Mouse (Mus musculus) MEL (cell line): Measurements from ENCODE around the gene Slc12a4. TPM values are rescaled to one million over a fixed set of nuclear protein-coding genes. Genes with fewer than 3 reads are reported as not detected.

Experiments
- DNase-seq: peaks from one replicate; pipeline ENCODE4 v3.0.0; 2011; ENCODE audit warnings: low read depth, low spot score
- H3K27ac ChIP-seq: 2 replicates; pipeline ENCODE4 v1.5.1; 2012; ENCODE audit warnings: low read depth, mild to moderate bottlenecking, control low read depth, low read length, moderate library complexity; ENCODE audit not compliant: control insufficient read depth
- H3K27me3 ChIP-seq, 2 experiments: fragments of 150-350 bp in 1 of 2; sonication (generic) in 1 of 2; 2 replicates each; pipeline ENCODE4 v1.6.1; 2012; ENCODE audit warnings: low read length in 2 of 2, mild to moderate bottlenecking in 2 of 2, improper control_type of control experiment in 1 of 2, moderate library complexity in 1 of 2; ENCODE audit not compliant: insufficient read depth in 2 of 2, control insufficient read depth in 1 of 2
- H3K36me3 ChIP-seq, 2 experiments: 2 replicates each; pipeline ENCODE4 v1.6.1; 2012 to 2014; ENCODE audit warnings: low read length in 2 of 2, improper control_type of control experiment in 1 of 2, inconsistent platforms in 1 of 2, mild to moderate bottlenecking in 1 of 2; ENCODE audit not compliant: insufficient read depth in 2 of 2, control insufficient read depth in 1 of 2
- H3K4me1 ChIP-seq, 2 experiments: fragments of 150-350 bp in 1 of 2; sonication (generic) in 1 of 2; 2 replicates each; pipeline ENCODE4 v1.6.1; 2012; ENCODE audit warnings: low read length in 2 of 2, improper control_type of control experiment in 1 of 2, mild to moderate bottlenecking in 1 of 2; ENCODE audit not compliant: insufficient read depth in 2 of 2, control insufficient read depth in 1 of 2
- H3K4me3 ChIP-seq, 2 experiments: fragments of 150-350 bp in 1 of 2; sonication (generic) in 1 of 2; 2 replicates each; pipeline ENCODE4 v1.5.1; 2012; ENCODE audit warnings: low read depth in 2 of 2, low read length in 2 of 2, mild to moderate bottlenecking in 2 of 2, moderate library complexity in 2 of 2, control low read depth in 1 of 2, improper control_type of control experiment in 1 of 2; ENCODE audit not compliant: control insufficient read depth in 1 of 2, insufficient read depth in 1 of 2
- H3K79me2 ChIP-seq: 2 replicates; pipeline ENCODE4 v1.6.1; 2012; ENCODE audit warnings: mild to moderate bottlenecking, low read length, moderate library complexity; ENCODE audit not compliant: control insufficient read depth, poor library complexity, insufficient read depth
- H3K9ac ChIP-seq: 2 replicates; pipeline ENCODE4 v1.6.1; 2012; ENCODE audit warnings: low read depth, mild to moderate bottlenecking, control low read depth, low read length, moderate library complexity; ENCODE audit not compliant: control insufficient read depth, poor library complexity, severe bottlenecking
- H3K9me3 ChIP-seq: fragments of 150-350 bp; sonication (generic); replicated peaks from 2 replicates; pipeline ENCODE4 v1.6.1; 2012; ENCODE audit warnings: mild to moderate bottlenecking, low read length, improper control_type of control experiment, moderate library complexity; ENCODE audit not compliant: insufficient read depth
- CHD2 ChIP-seq: IDR thresholded peaks from 2 replicates; pipeline ENCODE4 v1.6.1; 2011; ENCODE audit warnings: low read length, improper control_type of control experiment
- CTCF ChIP-seq, 3 experiments: IDR thresholded peaks in 2 of 3; conservative IDR thresholded peaks in 1 of 3; 2 replicates each; pipeline ENCODE4 v1.5.1; 2011 to 2012; ENCODE audit warnings: low read length in 3 of 3, low read depth in 2 of 3, mild to moderate bottlenecking in 2 of 3, improper control_type of control experiment in 1 of 3, inconsistent platforms in 1 of 3, mixed read lengths in 1 of 3, moderate library complexity in 1 of 3; ENCODE audit not compliant: control insufficient read depth in 1 of 3, insufficient read depth in 1 of 3, poor library complexity in 1 of 3, severe bottlenecking in 1 of 3
- ETS1 ChIP-seq: IDR thresholded peaks from 2 replicates; pipeline ENCODE4 v1.6.1; 2012; ENCODE audit warnings: low read depth, mild to moderate bottlenecking, inconsistent platforms, low read length, improper control_type of control experiment, moderate library complexity
- JUND ChIP-seq: IDR thresholded peaks from 2 replicates; pipeline ENCODE4 v1.6.1; 2011; ENCODE audit warnings: low read depth, mild to moderate bottlenecking, improper control_type of control experiment, low read length
- KAT2A ChIP-seq: conservative IDR thresholded peaks from 2 replicates; pipeline ENCODE4 v1.6.1; 2012; ENCODE audit warnings: low read depth, low read length, improper control_type of control experiment, inconsistent platforms
- MAFK ChIP-seq: IDR thresholded peaks from 2 replicates; pipeline ENCODE4 v1.6.1; 2011; ENCODE audit warnings: low read depth, mild to moderate bottlenecking, low read length, improper control_type of control experiment, borderline replicate concordance
- MAX ChIP-seq: IDR thresholded peaks from 2 replicates; pipeline ENCODE4 v1.6.1; 2011; ENCODE audit warnings: low read length, improper control_type of control experiment
- MEF2A ChIP-seq: IDR thresholded peaks from 2 replicates; pipeline ENCODE4 v1.6.1; 2014; ENCODE audit warnings: low read depth, mild to moderate bottlenecking, inconsistent platforms, low read length, improper control_type of control experiment; ENCODE audit not compliant: poor library complexity, insufficient replicate concordance, severe bottlenecking; ENCODE audit errors: extremely low read depth
- MYB ChIP-seq: IDR thresholded peaks from 2 replicates; pipeline ENCODE4 v1.6.1; 2011; ENCODE audit warnings: mild to moderate bottlenecking, low read depth, low read length, improper control_type of control experiment
- NELFE ChIP-seq: IDR thresholded peaks from 2 replicates; pipeline ENCODE4 v1.6.1; 2011; ENCODE audit warnings: low read depth, low read length, improper control_type of control experiment
- POLR2AphosphoS2 ChIP-seq: IDR thresholded peaks from 2 replicates; pipeline ENCODE4 v1.6.1; 2011; ENCODE audit warnings: low read length, improper control_type of control experiment
- RAD21 ChIP-seq: IDR thresholded peaks from 2 replicates; pipeline ENCODE4 v1.6.1; 2011; ENCODE audit warnings: mild to moderate bottlenecking, low read depth, low read length, improper control_type of control experiment
- SMC3 ChIP-seq: IDR thresholded peaks from 2 replicates; pipeline ENCODE4 v1.6.1; 2011; ENCODE audit warnings: low read depth, low read length, improper control_type of control experiment
- TAL1 ChIP-seq: IDR thresholded peaks from 2 replicates; pipeline ENCODE4 v1.6.1; 2012; ENCODE audit warnings: mild to moderate bottlenecking, inconsistent platforms, low read length, moderate library complexity, mixed read lengths
- TCF12 ChIP-seq: IDR thresholded peaks from 2 replicates; pipeline ENCODE4 v1.6.1; 2014; ENCODE audit warnings: low read depth, mild to moderate bottlenecking, inconsistent platforms, low read length, improper control_type of control experiment, moderate library complexity
- USF1 ChIP-seq: IDR thresholded peaks from 2 replicates; pipeline ENCODE4 v1.6.1; 2014; ENCODE audit warnings: low read depth, mild to moderate bottlenecking, inconsistent platforms, low read length, improper control_type of control experiment, moderate library complexity
- ZNF384 ChIP-seq: IDR thresholded peaks from 2 replicates; pipeline ENCODE4 v1.6.1; 2012; ENCODE audit warnings: low read depth, mild to moderate bottlenecking, inconsistent platforms, low read length, improper control_type of control experiment
- polyA plus RNA-seq, 2 experiments: library from polyadenylated mRNA; stranded (reverse) in 1 of 2; unstranded in 1 of 2; fragments of >175 nt in 1 of 2; fragments of >200 nt in 1 of 2; gene quantifications; 2 replicates each; pipeline versions ENCODE4 v1.2.1 to v1.2.4; 2012; ENCODE audit warnings: low replicate concordance in 2 of 2, low read depth in 1 of 2; ENCODE audit not compliant: insufficient read length in 2 of 2, insufficient read depth in 1 of 2, missing spikeins in 1 of 2
- total RNA-seq: library from RNA; depleted of rRNA; stranded (reverse); fragments of 300-350 nt; gene quantifications from 2 replicates; pipeline ENCODE4 v1.2.3, GENCODE M21; 2012

Slc12a4 gene
- total and polyA plus RNA-seq, 3 experiments = 25.6 to 32.3 TPM; not detected in 1

DNA sequence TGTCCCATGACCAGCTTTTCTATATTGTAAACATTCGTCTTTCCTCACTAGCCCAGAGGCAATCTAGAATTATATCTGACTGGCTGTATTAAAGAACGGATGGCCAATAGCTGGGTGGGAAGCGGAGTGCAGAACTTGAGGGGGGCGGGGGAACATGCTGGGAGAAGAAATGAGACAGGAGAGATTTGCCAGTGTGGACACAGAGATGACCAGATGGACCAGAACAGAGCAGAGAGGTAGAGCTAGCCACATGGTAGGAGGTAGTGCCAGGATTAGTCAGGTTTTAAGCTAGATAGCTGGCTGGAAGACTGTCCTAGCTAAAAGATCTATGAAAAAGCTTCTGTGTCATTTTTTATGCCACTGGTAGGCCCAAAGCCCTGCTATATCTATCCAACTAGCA, 36.0 kb upstream of the Slc12a4 start:
- TF ChIP-seq TAL1 (no peak), MEF2A (no peak), KAT2A (no peak), ZNF384 (no peak), CHD2 (no peak), RAD21 (no peak), MYB (no peak), ETS1 (no peak), USF1 (no peak), MAFK (no peak), NELFE (no peak), POLR2AphosphoS2 (no peak), MAX (no peak), JUND (no peak), CTCF (IDR thresholded peaks at IDR 0.05 in 2 of 3, conservative IDR thresholded peaks at IDR 0.05 in 1 of 3; ENCODE audit: control insufficient read depth in 1 of 3, insufficient read depth in 1 of 3, low read depth in 2 of 3, low read length in 3 of 3, poor library complexity in 1 of 3, severe bottlenecking in 1 of 3) (no peak)
- TF ChIP-seq, all 39 proteins: peak for 0
- no peaks in the 10 kb centered on the region for H3K27me3 ChIP-seq

DNA sequence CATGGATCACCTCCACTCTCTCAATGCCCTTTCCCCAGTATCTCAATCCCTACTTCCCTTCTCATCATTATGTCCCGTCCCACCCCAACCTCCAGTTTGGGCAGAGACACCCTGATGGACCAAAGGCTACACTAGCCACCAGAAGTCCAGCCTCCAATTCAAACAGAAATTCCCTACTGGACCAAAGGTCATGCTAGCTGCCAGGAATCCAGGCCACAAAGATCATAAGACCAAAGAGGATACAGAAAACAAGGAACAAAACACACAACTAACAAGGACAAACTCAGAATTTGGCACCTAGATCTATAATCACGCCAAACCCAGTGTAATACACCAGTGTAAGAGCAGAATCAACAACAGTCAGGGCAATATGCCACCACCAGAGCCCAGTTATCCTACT, 33.1 kb upstream of the Slc12a4 start:
- Histone ChIP-seq H3K27me3 (no peaks in the 10 kb centered on the region), H3K4me3 (no peak overlapping the region), H3K4me1 (peaks cover 2 to 13% of the 10 kb centered on the region in 2 experiments; a peak in 3 of 4 replicates), H3K36me3 (no peaks in the 10 kb centered on the region), H3K79me2 (no peaks in the 10 kb centered on the region), H3K9ac (no peak overlapping the region), H3K27ac (no peak overlapping the region)
- DNase-seq = no peak
- TF ChIP-seq TCF12 (no peak), MEF2A (no peak), ETS1 (no peak), MAFK (no peak), SMC3 (no peak), POLR2AphosphoS2 (no peak)
- TF ChIP-seq, all 39 proteins: peak for 0
- H3K9me3 ChIP-seq = no peaks in the 10 kb centered on the region

More for the DNA sequence above, 36.0 kb upstream of the Slc12a4 start:
- no peaks in the 10 kb centered on the region for H3K9me3 ChIP-seq
- no peak overlapping the region for H3K27ac ChIP-seq
- H3K79me2 ChIP-seq = no peaks in the 10 kb centered on the region
- H3K9ac ChIP-seq = no peak overlapping the region
- no peak overlapping the region for H3K4me3 ChIP-seq
- H3K36me3 ChIP-seq = peaks cover 0 to 4% of the 10 kb centered on the region in 2 experiments; a peak in 2 of 4 replicates
- DNase-seq = no peak
- peaks cover under 1 to 14% of the 10 kb centered on the region in 2 experiments; a peak in 3 of 4 replicates for H3K4me1 ChIP-seq
